Mouse (Mus musculus) liver, embryonic 16.5 days (tissue): Measurements from ENCODE around the gene Gzme. TPM values are rescaled to one million over a fixed set of nuclear protein-coding genes. Genes with fewer than 3 reads are reported as not detected.
"Not testable (repeated sequence)": the region's sequence is repeated elsewhere in the genome, so short reads cannot be mapped to it uniquely, and the experiment has no call there.

Experiments used
- ATAC-seq: fragments of 200-750 bp; cut with Nextera tagmentation; 2 replicates; pipeline ENCODE4 v1.8.0; 2017; ENCODE audit warnings: low read depth, mild to moderate bottlenecking, moderate number of reproducible peaks, moderate library complexity
- H3K27ac ChIP-seq: fragments of 300-500 bp; sonication (generic); 2 replicates; pipeline ENCODE4 v1.5.1; 2014; ENCODE audit warnings: mild to moderate bottlenecking, low read length
- H3K27me3 ChIP-seq: fragments of 300-500 bp; sonication (generic); 2 replicates; pipeline ENCODE4 v1.6.1; 2014; ENCODE audit warnings: low read depth, low read length, mixed read lengths; ENCODE audit not compliant: control insufficient read depth, insufficient read depth
- H3K36me3 ChIP-seq: fragments of 300-500 bp; sonication (generic); 2 replicates; pipeline ENCODE4 v1.6.1; 2014; ENCODE audit warnings: mild to moderate bottlenecking; ENCODE audit not compliant: control insufficient read depth, insufficient read depth
- H3K4me1 ChIP-seq: fragments of 300-500 bp; sonication (generic); 2 replicates; pipeline ENCODE4 v1.6.1; 2014; ENCODE audit warnings: low read depth, low read length, mixed read lengths; ENCODE audit not compliant: control insufficient read depth
- H3K4me2 ChIP-seq: fragments of 300-500 bp; sonication (generic); 2 replicates; pipeline ENCODE4 v1.6.1; 2014; ENCODE audit warnings: low read depth, low read length, mixed read lengths
- H3K4me3 ChIP-seq: fragments of 300-500 bp; sonication (generic); 2 replicates; pipeline ENCODE4 v1.5.1; 2014; ENCODE audit warnings: low read depth, mild to moderate bottlenecking, low read length
- H3K9ac ChIP-seq: fragments of 300-500 bp; sonication (generic); 2 replicates; pipeline ENCODE4 v1.6.1; 2014; ENCODE audit warnings: low read depth, low read length
- H3K9me3 ChIP-seq: fragments of 300-500 bp; sonication (generic); replicated peaks from 2 replicates; pipeline ENCODE4 v1.6.1; 2016; ENCODE audit warnings: low read length; ENCODE audit not compliant: control insufficient read depth
- WGBS: fragments of 180-500 bp; shearing (Covaris S2); extraction: QIAGEN DNeasy Blood & Tissue Kit; methylation state at CpG from one replicate; pipeline ENCODE4 v1.1.7; 2014; ENCODE audit not compliant: insufficient replicate concordance; 5-methylcytosine and 5-hydroxymethylcytosine counted together
- polyA plus RNA-seq: library from polyadenylated mRNA; unstranded; fragments of >200 nt; fragmentation: Nextera tagmentation; extraction: Ambion mirVana; gene quantifications from 2 replicates; pipeline ENCODE4 v1.2.1, GENCODE M21; 2015

The Gzme gene
- polyA plus RNA-seq, 1 experiment from 2014 or later = not detected

DNA sequence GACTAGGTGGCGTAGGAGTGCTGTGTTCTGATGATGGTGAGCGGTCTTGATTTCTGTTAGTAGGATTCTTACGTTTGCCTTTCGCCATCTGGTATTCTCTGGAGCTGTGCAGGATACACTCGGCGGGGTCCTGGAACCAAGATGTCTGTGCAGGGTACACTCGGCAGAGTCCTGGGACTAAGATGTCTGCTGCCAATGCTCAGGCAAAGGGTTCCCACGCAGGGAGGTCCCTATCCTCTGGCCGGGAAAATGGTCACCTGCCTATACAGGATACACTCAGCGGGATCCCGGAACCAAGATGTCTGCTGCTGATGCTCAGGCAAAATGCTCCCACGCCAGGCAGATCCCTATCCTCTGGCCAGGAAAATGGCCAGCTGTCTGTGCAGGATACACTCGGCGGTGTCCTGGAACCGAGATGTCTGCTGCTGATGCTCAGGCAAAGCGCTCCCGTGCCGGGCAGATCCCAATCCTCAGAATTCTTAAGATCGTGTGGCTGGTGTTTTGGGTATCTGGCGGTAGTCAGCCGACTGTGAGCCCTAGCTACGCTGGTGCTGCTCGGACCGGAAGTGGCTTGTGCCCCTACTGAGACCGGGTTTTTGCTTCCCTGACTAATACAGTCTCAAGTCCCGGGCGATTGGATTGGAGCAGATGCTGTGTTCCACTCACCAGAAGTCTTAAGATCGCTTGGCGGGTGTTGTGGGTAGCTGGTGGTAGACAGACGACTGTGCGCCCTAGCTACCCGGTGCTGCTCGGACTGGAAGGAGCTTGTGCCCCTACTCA lies 4.7 kb downstream of the Gzme start:
- H3K9me3 ChIP-seq, H3K9ac ChIP-seq, H3K4me3 ChIP-seq, H3K27ac ChIP-seq, ATAC-seq, H3K27me3 ChIP-seq, H3K4me1 ChIP-seq, H3K36me3 ChIP-seq, H3K4me2 ChIP-seq: not testable (repeated sequence)
- WGBS = 73% methylated on average over 33 of the region's 33 CpGs

GRCm38 (mm10) chr14:56105447-56106180 lies 14.8 kb downstream of the Gzme start:
- H3K9ac ChIP-seq = no peak overlapping the region
- no peak overlapping the region for H3K27ac ChIP-seq
- H3K4me2 ChIP-seq = no peak overlapping the region
- no peaks in the 10 kb centered on the region for H3K9me3 ChIP-seq
- ATAC-seq = no peak
- no peaks in the 10 kb centered on the region for H3K27me3 ChIP-seq
- no peaks in the 10 kb centered on the region for H3K36me3 ChIP-seq
- H3K4me1 ChIP-seq = no peaks in the 10 kb centered on the region
- WGBS = 52% methylated on average over 13 of the region's 13 CpGs
- no peak overlapping the region for H3K4me3 ChIP-seq

- no peak overlapping the region for H3K9ac ChIP-seq
- no peaks in the 10 kb centered on the region for H3K4me1 ChIP-seq
- H3K27ac ChIP-seq = no peak overlapping the region
- H3K4me2 ChIP-seq = no peak overlapping the region
- 61% methylated on average over 5 of the region's 5 CpGs for WGBS
- no peaks in the 10 kb centered on the region for H3K9me3 ChIP-seq
- no peak for ATAC-seq
- no peak overlapping the region for H3K4me3 ChIP-seq
- no peaks in the 10 kb centered on the region for H3K27me3 ChIP-seq
- H3K36me3 ChIP-seq = no peaks in the 10 kb centered on the region
Measured at GRCm38 (mm10) chr14:56105016-56105415, 15.4 kb downstream of the Gzme start.

DNA sequence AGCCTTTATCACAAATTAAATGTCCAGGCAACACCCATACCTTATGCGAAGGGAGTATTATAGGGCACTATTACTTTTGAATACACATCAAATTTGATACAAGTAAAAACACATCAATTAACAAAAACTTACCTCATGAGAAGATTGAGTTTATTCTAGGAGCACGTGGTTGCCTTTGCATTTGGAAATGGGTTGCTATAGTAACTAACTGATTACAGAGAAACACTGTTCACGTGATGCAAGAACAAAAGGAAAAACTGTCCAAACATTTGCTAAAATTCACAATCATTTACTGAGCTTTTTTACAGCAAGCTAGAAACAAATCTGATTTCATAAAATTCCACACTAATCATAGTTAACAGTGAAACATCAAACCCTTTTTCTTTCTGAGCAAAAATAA lies 17.0 kb downstream of the Gzme start:
- no peak overlapping the region for H3K4me3 ChIP-seq
- no peaks in the 10 kb centered on the region for H3K4me1 ChIP-seq
- H3K27me3 ChIP-seq = no peaks in the 10 kb centered on the region
- ATAC-seq = no peak
- no peak overlapping the region for H3K9ac ChIP-seq
- no peak overlapping the region for H3K27ac ChIP-seq
- 45% methylated on average over 3 of the region's 3 CpGs for WGBS
- H3K4me2 ChIP-seq = no peak overlapping the region
- no peaks in the 10 kb centered on the region for H3K9me3 ChIP-seq
- H3K36me3 ChIP-seq = no peaks in the 10 kb centered on the region

DNA sequence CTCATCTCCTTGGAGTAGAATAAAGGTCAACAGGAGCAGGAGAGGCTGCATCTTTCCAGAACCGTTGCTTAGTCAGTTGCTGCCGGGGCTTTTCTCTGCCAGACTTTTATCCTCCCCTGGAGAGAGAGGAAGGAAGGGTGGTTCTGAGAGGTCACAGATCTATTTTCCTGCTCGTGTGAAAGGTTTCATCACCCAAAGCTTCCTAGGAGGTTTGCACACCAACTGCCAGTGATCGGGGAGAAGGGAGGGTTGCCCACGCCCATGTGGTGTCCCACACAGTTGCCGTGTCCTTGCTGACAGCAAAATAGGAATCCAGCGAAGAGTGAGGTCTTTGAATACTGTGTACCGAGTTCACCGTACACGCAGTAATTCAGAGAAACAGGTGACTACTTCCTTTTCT lies 18.0 kb downstream of the Gzme start, which contains the start of gene Ctsg:
Gene Ctsg (minus strand): TSS at position 189 of the 400 bp plus-strand sequence.
- Histone ChIP-seq H3K9me3 (no peaks in the 10 kb centered on the region), H3K27ac (no peak within 1 kb of the TSS; the same call in 1 of the 2 replicates), H3K36me3 (no peaks in the 10 kb centered on the region), H3K4me3 (no peak within 1 kb of the TSS), H3K4me1 (no peaks in the 10 kb centered on the region), H3K9ac (no peak within 1 kb of the TSS), H3K27me3 (no peaks in the 10 kb centered on the region), H3K4me2 (no peak within 1 kb of the TSS)
- no peak for ATAC-seq
- 38% methylated on average over 10 of the region's 10 CpGs for WGBS

GRCm38 (mm10) chr14:56098940-56099339 lies 21.5 kb downstream of the Gzme start:
- H3K9me3 ChIP-seq = no peaks in the 10 kb centered on the region

GRCm38 (mm10) chr14:56097597-56097996 lies 22.8 kb downstream of the Gzme start:
- H3K9ac ChIP-seq = no peak overlapping the region
- no peaks in the 10 kb centered on the region for H3K4me1 ChIP-seq
- H3K27ac ChIP-seq = no peak overlapping the region
- no peaks in the 10 kb centered on the region for H3K36me3 ChIP-seq
- ATAC-seq = no peak
- H3K4me3 ChIP-seq = no peak overlapping the region
- whole genome bisulfite sequencing = 53% methylated on average over 1 of the region's 1 CpGs
- H3K4me2 ChIP-seq = no peak overlapping the region
- no peaks in the 10 kb centered on the region for H3K27me3 ChIP-seq
- no peaks in the 10 kb centered on the region for H3K9me3 ChIP-seq

More at GRCm38 (mm10) chr14:56098940-56099339, 21.5 kb downstream of the Gzme start:
- H3K4me2 ChIP-seq = no peak overlapping the region
- H3K4me1 ChIP-seq = no peaks in the 10 kb centered on the region
- H3K36me3 ChIP-seq = no peaks in the 10 kb centered on the region
- H3K4me3 ChIP-seq = no peak overlapping the region
- ATAC-seq = no peak
- H3K27ac ChIP-seq = no peak overlapping the region
- WGBS = 47% methylated on average over 3 of the region's 4 CpGs
- no peaks in the 10 kb centered on the region for H3K27me3 ChIP-seq
- H3K9ac ChIP-seq = no peak overlapping the region

- 23% methylated on average over 2 of the region's 2 CpGs for WGBS
Measured at GRCm38 (mm10) chr14:56093353-56093752, 27.1 kb downstream of the Gzme start.

DNA sequence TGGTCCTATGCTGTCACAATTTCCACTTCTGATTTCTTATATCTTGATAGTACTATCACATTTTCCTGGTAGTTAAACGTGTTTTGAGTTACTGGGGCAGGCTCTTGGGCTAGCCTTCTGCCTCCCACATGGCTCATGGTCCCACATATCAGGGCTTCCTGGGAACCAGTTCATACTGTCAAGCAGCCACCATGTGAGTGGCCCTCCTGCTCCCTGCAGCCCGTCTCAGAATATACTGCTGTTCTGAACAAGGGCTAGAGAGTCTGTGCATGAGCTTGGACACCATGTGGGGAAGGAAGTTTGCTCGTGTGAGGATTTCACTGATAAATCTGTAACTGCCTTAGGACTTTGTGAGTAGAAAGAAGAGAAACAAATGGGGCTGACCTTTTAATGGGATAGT lies 33.7 kb downstream of the Gzme start:
- no peak overlapping the region for H3K9ac ChIP-seq
- H3K27ac ChIP-seq = no peak overlapping the region
- no peak overlapping the region for H3K4me3 ChIP-seq
- no peaks in the 10 kb centered on the region for H3K27me3 ChIP-seq
- no peaks in the 10 kb centered on the region for H3K9me3 ChIP-seq
- H3K4me1 ChIP-seq = no peaks in the 10 kb centered on the region
- 31% methylated on average over 3 of the region's 3 CpGs for WGBS
- no peaks in the 10 kb centered on the region for H3K36me3 ChIP-seq
- no peak for ATAC-seq
- H3K4me2 ChIP-seq = no peak overlapping the region

More at GRCm38 (mm10) chr14:56093353-56093752, 27.1 kb downstream of the Gzme start:
- H3K27ac ChIP-seq = no peak overlapping the region
- H3K9me3 ChIP-seq = no peaks in the 10 kb centered on the region
- no peaks in the 10 kb centered on the region for H3K27me3 ChIP-seq
- H3K4me1 ChIP-seq = no peaks in the 10 kb centered on the region
- no peak overlapping the region for H3K9ac ChIP-seq
- H3K36me3 ChIP-seq = no peaks in the 10 kb centered on the region
- no peak overlapping the region for H3K4me2 ChIP-seq
- no peak overlapping the region for H3K4me3 ChIP-seq
- ATAC-seq = no peak
